Mouse (Mus musculus) liver, embryonic 14.5 days (tissue): ENCODE results near the gene Nans.

Source experiments
- CTCF ChIP-seq: IDR thresholded peaks from 2 replicates; pipeline ENCODE4 v1.5.1; 2016; ENCODE audit warnings: antibody characterized with exemption, low read depth, control low read depth
- EP300 ChIP-seq: IDR thresholded peaks from 2 replicates; pipeline ENCODE4 v1.6.1; 2016; ENCODE audit warnings: antibody characterized with exemption, low read depth

DNA sequence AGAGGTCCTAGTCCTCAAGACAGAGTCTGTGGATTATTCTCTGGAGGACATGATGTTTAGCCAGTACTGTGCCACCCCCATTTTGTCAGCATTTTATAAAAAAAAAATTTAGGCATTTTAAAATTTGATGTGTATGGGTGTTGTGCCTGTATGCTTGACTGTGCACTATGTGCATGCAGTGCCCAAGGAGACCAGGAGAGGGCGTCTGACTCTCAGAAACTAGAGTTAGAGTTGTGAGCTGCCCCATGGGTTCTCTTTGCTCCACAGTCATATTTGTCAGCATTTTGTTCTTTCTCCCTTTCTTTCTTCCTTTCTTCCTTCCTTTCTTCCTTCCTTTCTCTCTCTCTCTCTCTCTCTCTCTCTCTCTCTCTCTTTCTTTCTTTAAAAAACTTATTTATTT is 55.3 kb downstream of the Nans start:
- peak; percentile 62 for TF ChIP-seq CTCF
- no peak for TF ChIP-seq EP300
